Mouse (Mus musculus) intestine, embryonic 14.5 days (tissue): ENCODE measurements around the gene Nav2. TPM values are rescaled to one million over a fixed set of nuclear protein-coding genes. Genes with fewer than 3 reads are reported as not detected.

Experiments used
- ATAC-seq: fragments of 200-750 bp; cut with Nextera tagmentation; replicated peaks from 2 replicates; pipeline ENCODE4 v1.8.0; 2017; ENCODE audit warnings: low read depth, moderate number of reproducible peaks, moderate TSS enrichment, moderate library complexity; ENCODE audit not compliant: low FRiP score, low TSS enrichment
- DNase-seq: peaks from one replicate; pipeline ENCODE4 v3.0.0-alpha.2; 2018; ENCODE audit warnings: low spot score
- H3K27ac ChIP-seq: fragments of 300-500 bp; sonication (generic); 2 replicates; pipeline ENCODE4 v1.5.1; 2014; ENCODE audit warnings: low read depth, mild to moderate bottlenecking, control low read depth
- H3K27me3 ChIP-seq: fragments of 300-500 bp; sonication (generic); replicated peaks from 2 replicates; pipeline ENCODE4 v1.6.1; 2014; ENCODE audit warnings: low read length, control low read depth; ENCODE audit not compliant: control insufficient read depth, insufficient read depth
- H3K36me3 ChIP-seq: fragments of 300-500 bp; sonication (generic); 2 replicates; pipeline ENCODE4 v1.6.1; 2014; ENCODE audit warnings: low read length, control low read depth; ENCODE audit not compliant: control insufficient read depth, insufficient read depth
- H3K4me1 ChIP-seq: fragments of 300-500 bp; sonication (generic); replicated peaks from 2 replicates; pipeline ENCODE4 v1.6.1; 2014; ENCODE audit warnings: low read length, control low read depth, mixed read lengths; ENCODE audit not compliant: control insufficient read depth, insufficient read depth
- H3K4me2 ChIP-seq: fragments of 300-500 bp; sonication (generic); 2 replicates; pipeline ENCODE4 v1.6.1; 2014; ENCODE audit warnings: low read length
- H3K4me3 ChIP-seq: fragments of 300-500 bp; sonication (generic); 2 replicates; pipeline ENCODE4 v1.5.1; 2014; ENCODE audit warnings: low read depth, low read length, control low read depth, mixed read lengths
- H3K9ac ChIP-seq: fragments of 300-500 bp; sonication (generic); 2 replicates; pipeline ENCODE4 v1.6.1; 2014; ENCODE audit warnings: mild to moderate bottlenecking, low read length
- H3K9me3 ChIP-seq: fragments of 300-500 bp; sonication (generic); 2 replicates; pipeline ENCODE4 v1.6.1; 2016; ENCODE audit warnings: low read length, control low read depth; ENCODE audit not compliant: control insufficient read depth
- WGBS: fragments of 180-500 bp; shearing (Covaris S2); extraction: QIAGEN DNeasy Blood & Tissue Kit; methylation state at CpG from one replicate; pipeline ENCODE4 v1.1.7; 2014; 5-methylcytosine and 5-hydroxymethylcytosine counted together
- polyA plus RNA-seq: library from polyadenylated mRNA; unstranded; fragments of >200 nt; fragmentation: Nextera tagmentation; extraction: Ambion mirVana; gene quantifications from 2 replicates; pipeline ENCODE4 v1.2.1, GENCODE M21; 2014

Gene Nav2
- polyA plus RNA-seq, 1 experiment from 2014 or later, result 31.5 TPM

DNA sequence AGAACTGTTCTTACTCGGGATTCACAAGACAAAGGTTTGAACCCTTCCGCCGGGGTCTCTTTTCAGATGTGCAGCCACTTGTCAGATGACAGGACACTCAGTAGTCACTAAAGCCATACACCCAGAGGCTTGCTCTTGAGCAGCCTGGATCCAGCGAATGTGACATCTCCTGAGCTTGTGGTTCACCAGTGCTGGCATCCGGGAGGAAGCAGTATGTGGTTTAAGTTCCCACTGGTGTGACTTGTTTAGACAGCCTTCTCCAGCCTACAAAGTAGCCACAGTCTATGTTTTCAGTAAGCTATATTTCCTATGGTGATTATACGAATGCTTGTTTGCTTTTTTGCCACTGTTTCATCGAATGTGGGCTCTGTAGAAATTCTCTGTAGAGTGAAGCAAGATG lies 331.9 kb downstream of the Nav2 start:
- no peaks in the 10 kb centered on the region for H3K36me3 ChIP-seq
- no peaks in the 10 kb centered on the region for H3K9me3 ChIP-seq
- peaks cover 31% of the 10 kb centered on the region; the same call in 1 of the 2 replicates for H3K4me1 ChIP-seq
- no peak for DNase-seq
- H3K4me3 ChIP-seq, result no peak overlapping the region
- H3K4me2 ChIP-seq, result no peak overlapping the region
- WGBS, result 84% methylated on average over 7 of the region's 7 CpGs
- H3K27ac ChIP-seq, result no peak overlapping the region
- no peaks in the 10 kb centered on the region for H3K27me3 ChIP-seq
- H3K9ac ChIP-seq, result no peak overlapping the region
- ATAC-seq, result no peak

DNA sequence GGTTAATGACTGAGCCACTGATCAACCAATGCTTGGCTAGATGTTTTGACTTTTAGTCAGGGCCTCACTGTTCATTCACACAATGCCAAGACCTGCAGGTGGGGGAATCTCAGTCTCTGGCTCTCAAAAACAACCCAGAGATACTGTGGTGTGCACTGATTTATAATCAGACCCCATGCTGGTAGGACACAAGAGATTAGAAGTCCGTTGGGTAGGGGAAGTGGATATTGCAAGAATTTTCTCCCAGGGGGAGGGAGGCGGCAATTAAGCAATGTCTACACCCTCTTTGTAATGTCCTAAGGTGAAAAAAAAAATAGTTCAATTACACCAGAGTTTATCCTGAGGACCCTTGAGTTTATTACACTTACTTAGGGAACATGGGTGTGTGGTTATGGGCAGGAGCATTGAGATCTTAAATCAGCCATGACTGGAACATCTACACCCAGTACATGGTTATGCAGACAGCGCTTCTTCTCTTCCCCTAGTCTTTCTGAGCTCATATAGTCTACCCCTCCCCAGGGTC lies 332.8 kb downstream of the Nav2 start:
- no peaks in the 10 kb centered on the region for H3K36me3 ChIP-seq
- DNase-seq (no peak), ATAC-seq (no peak)
- no peak overlapping the region for H3K9ac ChIP-seq
- WGBS, result 80% methylated on average over 3 of the region's 3 CpGs
- H3K9me3 ChIP-seq, result no peaks in the 10 kb centered on the region
- H3K4me3 ChIP-seq, result no peak overlapping the region
- no peak overlapping the region for H3K4me2 ChIP-seq
- H3K27ac ChIP-seq, result peak overlapping the region; percentile 81
- H3K4me1 ChIP-seq, result peaks cover 27% of the 10 kb centered on the region; the same call in 1 of the 2 replicates
- H3K27me3 ChIP-seq, result no peaks in the 10 kb centered on the region

GRCm38 (mm10) chr7:49242261-49242660 lies 333.7 kb downstream of the Nav2 start:
- 40% methylated on average over 5 of the region's 5 CpGs for WGBS
- no peak overlapping the region for H3K4me3 ChIP-seq
- H3K9ac ChIP-seq, result no peak overlapping the region
- no peaks in the 10 kb centered on the region for H3K36me3 ChIP-seq
- H3K4me2 ChIP-seq, result peak overlapping the region; percentile 22; the same call in 1 of the 2 replicates
- DNase-seq, result no peak
- no peaks in the 10 kb centered on the region for H3K9me3 ChIP-seq
- peaks cover 34% of the 10 kb centered on the region; the same call in 1 of the 2 replicates for H3K4me1 ChIP-seq
- ATAC-seq, result no peak
- peaks cover 6% of the 10 kb centered on the region for H3K27me3 ChIP-seq
- H3K27ac ChIP-seq, result peak overlapping the region; percentile 81

- H3K4me2 ChIP-seq, result no peak overlapping the region
- no peak overlapping the region for H3K9ac ChIP-seq
- DNase-seq (no peak), ATAC-seq (no peak)
- H3K9me3 ChIP-seq, result no peaks in the 10 kb centered on the region
- H3K27me3 ChIP-seq, result peaks cover 14% of the 10 kb centered on the region
- H3K27ac ChIP-seq, result peak overlapping the region; percentile 81
- peaks cover 39% of the 10 kb centered on the region; the same call in 1 of the 2 replicates for H3K4me1 ChIP-seq
- no peak overlapping the region for H3K4me3 ChIP-seq
- H3K36me3 ChIP-seq, result no peaks in the 10 kb centered on the region
- 66% methylated on average over 4 of the region's 4 CpGs for WGBS
Measured at GRCm38 (mm10) chr7:49243079-49243478, 334.6 kb downstream of the Nav2 start.

DNA sequence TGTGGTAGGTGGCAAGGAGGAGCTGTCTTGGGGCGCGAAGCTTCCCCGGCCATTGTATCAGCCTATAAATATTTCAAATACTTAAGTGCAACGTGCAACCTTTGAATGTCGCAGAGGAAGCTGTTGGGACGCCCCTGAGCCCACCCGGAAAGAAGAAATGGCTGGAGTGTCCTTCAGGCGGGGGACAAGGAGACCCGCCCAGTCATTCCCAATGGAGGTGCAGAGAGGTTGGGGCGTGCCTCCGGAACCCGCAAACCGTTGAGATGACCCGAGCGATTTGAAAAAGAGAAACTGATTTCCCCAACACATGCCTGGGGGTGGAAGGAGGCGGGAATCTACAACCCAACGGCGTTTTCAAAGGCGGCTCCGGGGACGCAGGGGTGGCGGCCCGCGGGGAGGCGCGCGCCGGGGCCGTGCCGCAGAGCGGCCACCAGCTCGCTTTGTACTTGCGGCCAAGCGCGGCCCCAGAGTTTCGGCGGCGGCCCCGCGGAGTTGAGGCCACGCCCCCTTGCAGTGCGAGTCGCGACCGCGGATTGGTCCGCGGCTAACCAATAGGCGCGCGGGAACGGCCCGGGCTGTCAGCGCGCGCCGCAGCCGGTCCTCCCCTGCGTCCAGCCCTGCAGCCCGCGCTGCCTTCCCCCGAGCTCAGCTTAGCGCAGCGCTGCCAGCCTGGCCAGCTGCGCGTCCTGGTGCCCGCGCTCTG lies 337.2 kb downstream of the Nav2 start:
- peaks cover 14% of the 10 kb centered on the region for H3K27me3 ChIP-seq
- peak overlapping the region; percentile 76 for H3K27ac ChIP-seq
- peak; percentile 95 for ATAC-seq
- H3K4me3 ChIP-seq, result peak overlapping the region; percentile 61
- peak overlapping the region; percentile 87 for H3K4me2 ChIP-seq
- no peaks in the 10 kb centered on the region for H3K9me3 ChIP-seq
- peak overlapping the region; percentile 63 for H3K9ac ChIP-seq
- DNase-seq, result peak; percentile 92
- no peaks in the 10 kb centered on the region for H3K36me3 ChIP-seq
- WGBS, result under 1% methylated on average over 68 of the region's 68 CpGs
- H3K4me1 ChIP-seq, result peaks cover 52% of the 10 kb centered on the region

GRCm38 (mm10) chr7:49246240-49246578 lies 337.7 kb downstream of the Nav2 start:
- peak; percentile 34 for ATAC-seq

GRCm38 (mm10) chr7:49246584-49247481 lies 338.3 kb downstream of the Nav2 start:
- H3K9me3 ChIP-seq, result no peaks in the 10 kb centered on the region
- 3% methylated on average over 50 of the region's 50 CpGs for WGBS
- peak overlapping the region; percentile 61 for H3K4me3 ChIP-seq
- H3K9ac ChIP-seq, result peak overlapping the region; percentile 45
- peaks cover 14% of the 10 kb centered on the region for H3K27me3 ChIP-seq
- H3K4me2 ChIP-seq, result peak overlapping the region; percentile 87
- no peaks in the 10 kb centered on the region for H3K36me3 ChIP-seq
- no peak for ATAC-seq
- no peak overlapping the region for H3K27ac ChIP-seq
- H3K4me1 ChIP-seq, result peaks cover 46% of the 10 kb centered on the region
- DNase-seq, result peak; percentile 70

More at GRCm38 (mm10) chr7:49246240-49246578, 337.7 kb downstream of the Nav2 start:
- DNase-seq, result no peak
- Histone ChIP-seq H3K27me3 (peaks cover 14% of the 10 kb centered on the region), H3K27ac (0 out of 2 replicates have a peak overlapping the region, but pooled peaks have one; percentile 76), H3K36me3 (no peaks in the 10 kb centered on the region), H3K4me1 (peaks cover 52% of the 10 kb centered on the region), H3K9ac (peak overlapping the region; percentile 45), H3K4me3 (peak overlapping the region; percentile 61), H3K9me3 (no peaks in the 10 kb centered on the region), H3K4me2 (peak overlapping the region; percentile 87)
- under 1% methylated on average over 31 of the region's 31 CpGs for WGBS

- no peak for ATAC-seq
- Histone ChIP-seq H3K4me1 (peaks cover 40% of the 10 kb centered on the region), H3K4me3 (peak overlapping the region; percentile 61), H3K9me3 (no peaks in the 10 kb centered on the region), H3K9ac (peak overlapping the region; percentile 45; the same call in 1 of the 2 replicates), H3K27me3 (peaks cover 14% of the 10 kb centered on the region), H3K4me2 (peak overlapping the region; percentile 87), H3K36me3 (no peaks in the 10 kb centered on the region), H3K27ac (no peak overlapping the region)
- WGBS, result 30% methylated on average over 8 of the region's 8 CpGs
- DNase-seq, result no peak
Measured at GRCm38 (mm10) chr7:49247744-49248331, 339.3 kb downstream of the Nav2 start.
